Mouse (Mus musculus) embryo, embryonic 10 days (tissue): ENCODE results near the gene Cenpb.

Experiments used
- DNase-seq: peaks from one replicate; pipeline ENCODE4 v3.0.0-alpha.2; 2015; ENCODE audit warnings: low spot score

Cenpb gene

DNA sequence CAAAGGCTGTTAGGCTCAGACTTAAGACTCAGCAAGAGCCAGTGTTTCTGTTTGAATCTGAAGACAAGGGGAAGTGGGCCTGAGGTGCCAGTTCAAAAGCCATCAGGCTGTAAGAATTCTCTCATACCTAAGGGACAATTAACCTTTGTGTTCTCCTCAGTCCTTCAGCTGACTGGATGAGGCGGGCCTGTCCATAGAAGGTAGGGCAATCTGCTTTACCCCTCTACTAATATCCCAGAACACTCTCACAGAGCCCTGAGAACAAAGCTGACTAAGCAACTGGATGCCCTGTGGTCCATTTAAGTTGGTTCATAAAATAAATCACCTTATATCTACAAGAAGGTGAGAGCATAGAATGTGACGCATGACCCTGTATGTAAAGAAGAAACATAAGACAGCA, 13.7 kb downstream of the Cenpb start:
- DNase-seq: no peak

DNA sequence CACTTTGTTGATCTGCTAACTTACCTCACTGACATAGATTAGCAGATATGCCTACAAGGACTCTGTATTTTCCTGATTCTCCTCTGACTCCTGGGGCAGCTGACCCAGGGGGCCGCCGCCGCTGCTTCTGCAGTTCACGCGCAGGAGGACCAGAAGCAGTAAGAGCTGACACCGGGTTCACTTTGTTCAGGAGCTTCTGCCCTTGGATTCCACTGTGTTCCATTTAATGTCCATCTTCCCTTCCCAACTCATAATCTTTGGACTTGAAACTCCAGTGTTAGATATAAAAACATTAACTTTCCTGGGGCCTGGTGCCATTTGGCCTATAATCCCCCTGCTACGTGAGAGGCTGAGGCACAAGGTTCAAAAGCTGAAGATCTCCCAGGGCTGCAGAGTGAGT, 15.9 kb downstream of the Cenpb start:
- no peak for DNase-seq

DNA sequence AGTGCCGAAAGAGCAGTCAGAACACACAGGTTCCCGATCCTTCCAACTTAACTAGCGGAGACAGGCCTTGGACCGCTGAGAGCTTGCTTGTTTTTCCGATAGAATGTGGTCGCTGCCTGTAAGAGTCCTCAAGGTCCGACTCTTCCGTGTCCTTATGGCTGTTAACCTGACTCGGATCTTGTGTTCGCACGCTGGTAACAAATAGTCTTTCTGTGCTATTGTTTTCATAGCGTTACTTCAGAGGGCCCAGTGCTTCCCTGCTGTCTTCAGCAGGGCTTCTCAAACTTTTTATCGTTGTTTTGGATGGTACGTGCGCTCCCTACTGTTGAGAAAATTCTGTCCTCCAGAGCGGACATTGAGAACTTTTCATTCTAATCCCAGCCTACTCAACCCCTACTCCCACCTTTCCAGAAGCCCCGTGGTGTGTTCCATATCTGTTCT, 19.2 kb downstream of the Cenpb start:
- DNase-seq: peak; percentile 51

DNA sequence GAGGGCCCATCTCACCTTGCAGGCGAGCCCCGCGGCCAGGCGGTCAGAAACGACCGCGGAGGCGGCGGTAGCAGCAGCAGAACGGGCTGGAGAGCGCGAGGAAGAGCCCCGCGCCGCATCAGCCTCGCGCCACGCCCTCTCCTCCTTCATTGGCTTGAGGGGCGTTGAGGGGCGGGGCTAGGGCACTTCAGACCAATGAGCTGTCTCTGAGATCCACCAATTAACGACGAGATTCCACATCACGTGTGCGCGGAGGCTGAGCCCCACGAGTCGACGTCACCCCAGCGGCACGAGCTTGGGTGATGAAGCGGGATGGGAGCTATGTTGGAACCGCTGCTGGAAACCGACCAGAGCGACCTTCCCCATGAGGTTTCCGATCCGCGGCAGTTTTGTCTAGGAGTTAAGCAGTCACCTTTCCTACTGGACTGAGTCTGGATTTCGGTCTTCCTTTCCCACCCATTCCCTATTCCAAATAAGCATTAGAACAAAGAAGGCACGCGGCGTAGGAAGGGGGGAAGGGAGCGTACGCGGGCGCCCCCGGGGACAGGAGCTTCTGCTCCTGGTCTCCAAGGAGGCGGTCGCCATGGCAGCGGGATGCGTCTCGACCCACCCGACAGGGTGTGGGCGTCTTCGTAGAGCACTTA, 19.8 kb downstream of the Cenpb start, which contains the start of gene 1700037H04Rik:
1700037H04Rik (minus strand) TSS at position 144 of the 644 bp plus-strand sequence.
- peak; percentile 100 for DNase-seq

DNA sequence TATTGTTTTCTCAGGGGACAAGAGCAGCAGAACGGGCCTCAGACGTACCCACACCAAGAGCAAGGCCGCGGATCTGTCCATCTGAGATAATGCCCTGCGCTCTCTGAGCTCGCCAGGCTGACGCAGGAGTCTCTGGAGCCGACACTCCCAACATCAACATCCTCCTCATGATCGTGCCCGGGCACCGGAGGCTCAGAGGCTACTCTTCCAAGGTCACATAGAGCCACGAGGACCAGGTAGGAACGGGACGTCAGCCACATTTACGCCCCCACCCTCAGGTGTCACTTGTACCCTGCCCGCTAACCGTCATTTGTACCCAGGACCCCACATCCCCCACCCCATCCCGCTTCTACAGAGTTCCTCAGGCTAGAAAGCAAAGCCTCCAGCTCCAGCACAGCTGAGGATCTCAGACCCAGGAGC, 20.4 kb downstream of the Cenpb start:
- peak; percentile 73 for DNase-seq

DNA sequence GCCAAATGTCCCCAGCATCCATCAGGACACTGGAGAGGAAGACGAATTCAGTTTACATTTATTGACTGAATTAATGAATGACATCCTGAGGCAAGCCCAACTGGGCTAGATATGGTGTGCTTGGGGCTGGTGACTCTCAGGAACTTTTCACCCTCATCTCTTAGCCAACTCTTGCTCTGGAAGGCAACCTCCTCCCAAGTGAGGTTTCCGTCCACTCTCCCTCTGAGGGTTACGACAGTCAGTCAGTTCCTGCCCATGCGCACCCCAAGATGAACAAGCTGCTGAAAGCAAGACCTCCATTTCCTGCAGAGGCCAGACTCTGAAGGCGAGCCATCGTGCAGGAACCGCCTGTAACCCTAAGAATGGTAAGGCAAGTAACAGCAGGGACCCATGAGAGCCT, 22.9 kb downstream of the Cenpb start:
- DNase-seq: no peak

DNA sequence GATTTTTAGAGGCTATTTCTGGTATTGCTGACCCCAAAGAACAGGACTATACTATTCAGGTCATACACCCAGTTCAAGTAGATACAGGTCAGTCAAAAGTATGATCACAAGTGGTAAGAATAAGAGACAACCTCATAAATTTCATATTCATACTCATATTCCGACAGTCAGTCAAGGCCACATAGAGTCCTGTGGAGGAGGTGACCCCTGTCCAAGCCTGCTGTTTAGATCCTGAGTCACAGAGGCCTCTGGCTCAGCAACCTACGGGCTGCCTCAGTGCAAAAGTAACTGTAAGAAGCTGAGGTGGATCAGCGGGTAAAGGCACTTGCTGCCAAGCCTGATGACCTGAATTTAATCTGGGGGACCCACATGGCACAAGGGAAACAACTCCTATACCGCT, 25.8 kb downstream of the Cenpb start:
- DNase-seq: no peak

DNA sequence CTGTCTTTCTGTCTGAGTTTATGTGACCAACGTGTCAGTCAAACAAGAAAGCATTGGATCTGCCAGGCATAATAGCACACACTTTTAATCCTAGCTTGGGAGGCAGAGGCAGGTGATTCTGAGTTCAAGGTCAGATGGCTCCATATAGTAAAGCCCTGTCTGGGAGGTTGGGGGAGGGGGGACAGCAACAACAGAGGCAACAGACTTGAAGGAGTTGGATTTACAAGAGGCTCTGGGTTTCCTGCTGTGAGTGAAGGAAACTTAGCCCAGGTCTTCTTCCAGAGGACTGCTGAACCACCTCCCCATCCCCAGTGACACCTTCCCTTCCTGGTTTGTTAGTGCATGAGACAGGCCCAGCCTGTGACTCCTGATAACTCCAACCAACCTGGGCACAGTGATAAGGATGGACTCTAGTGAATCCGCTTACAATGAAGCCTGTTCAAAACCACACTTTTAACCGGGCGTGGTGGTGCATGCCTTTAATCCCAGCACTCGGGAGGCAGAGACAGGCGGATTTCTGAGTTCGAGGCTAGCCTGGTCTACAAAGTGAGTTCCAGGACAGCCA, 27.6 kb downstream of the Cenpb start:
- no peak for DNase-seq

DNA sequence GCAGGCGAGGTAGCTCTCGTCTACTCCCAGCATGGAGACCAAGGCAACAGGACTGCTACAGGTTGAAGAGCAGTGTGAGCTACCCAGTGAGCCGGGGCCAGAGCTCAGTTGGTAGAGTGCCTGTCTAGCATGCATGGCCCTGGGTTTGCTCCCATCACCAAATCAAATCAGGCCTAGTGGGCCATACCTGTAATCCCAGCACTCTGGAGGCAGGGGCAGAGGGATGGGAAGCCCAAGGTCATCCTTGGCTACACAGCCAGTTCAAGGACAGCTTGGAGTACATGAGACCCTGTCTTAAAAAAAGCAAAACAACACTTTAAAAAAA, 30.7 kb downstream of the Cenpb start:
- DNase-seq: no peak

DNA sequence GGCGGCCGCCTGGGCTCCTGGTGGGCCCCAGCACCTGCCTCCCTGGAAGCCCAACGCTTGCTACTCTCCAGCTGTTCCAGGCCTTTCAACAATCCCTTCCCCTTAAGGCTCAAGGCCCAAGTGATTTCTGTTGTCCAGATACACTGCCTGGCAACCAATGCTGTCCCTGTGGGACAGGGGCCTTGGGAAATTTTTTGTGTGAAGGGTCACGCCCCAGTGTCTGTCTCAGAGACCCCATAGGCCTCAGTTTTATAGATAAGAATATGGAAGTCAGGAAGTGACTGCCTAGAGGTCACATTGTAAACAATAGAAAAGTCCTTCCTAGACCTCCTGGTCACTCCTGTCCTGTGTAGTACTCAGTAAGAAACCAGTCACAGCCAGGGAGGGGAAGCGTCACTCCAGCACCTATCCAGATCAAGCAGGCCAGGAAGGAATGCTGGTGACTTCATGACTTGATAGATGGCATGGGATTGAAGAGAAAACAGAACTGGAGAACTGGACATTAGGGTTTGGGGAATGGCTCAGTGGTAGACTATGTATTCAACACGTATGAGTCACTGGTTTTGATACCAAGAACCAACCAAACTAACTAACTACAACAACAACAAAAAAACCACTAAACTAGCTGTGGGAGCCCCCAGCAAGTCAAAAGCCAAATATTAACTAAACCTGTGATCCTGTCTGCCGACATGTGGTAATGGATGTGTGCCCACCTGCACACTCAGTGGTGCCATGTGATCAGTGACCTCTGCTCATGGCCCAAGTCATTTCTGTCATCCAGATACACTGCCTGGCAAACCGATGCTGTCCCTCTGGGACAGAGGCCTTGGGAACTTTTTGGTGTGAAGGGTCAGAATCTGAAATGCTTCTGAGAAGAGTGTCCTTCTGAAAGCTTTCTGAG, 31.3 kb downstream of the Cenpb start:
- DNase-seq: no peak

DNA sequence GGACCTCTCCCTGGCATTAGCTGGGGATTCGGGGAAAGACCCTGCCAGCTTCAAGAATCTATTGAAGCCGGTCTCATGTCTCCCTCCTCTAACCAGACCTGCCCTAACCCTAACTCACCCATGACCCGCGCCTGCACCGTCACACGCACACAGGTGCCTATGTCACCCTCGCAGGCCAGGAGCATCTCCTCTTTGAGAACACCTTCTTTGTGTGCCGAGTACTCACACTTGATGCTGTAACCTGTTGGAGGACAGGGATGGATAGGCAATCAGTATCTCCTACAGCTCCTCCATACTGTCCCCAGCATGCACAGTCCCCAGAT, 32.9 kb downstream of the Cenpb start:
- no peak for DNase-seq

DNA sequence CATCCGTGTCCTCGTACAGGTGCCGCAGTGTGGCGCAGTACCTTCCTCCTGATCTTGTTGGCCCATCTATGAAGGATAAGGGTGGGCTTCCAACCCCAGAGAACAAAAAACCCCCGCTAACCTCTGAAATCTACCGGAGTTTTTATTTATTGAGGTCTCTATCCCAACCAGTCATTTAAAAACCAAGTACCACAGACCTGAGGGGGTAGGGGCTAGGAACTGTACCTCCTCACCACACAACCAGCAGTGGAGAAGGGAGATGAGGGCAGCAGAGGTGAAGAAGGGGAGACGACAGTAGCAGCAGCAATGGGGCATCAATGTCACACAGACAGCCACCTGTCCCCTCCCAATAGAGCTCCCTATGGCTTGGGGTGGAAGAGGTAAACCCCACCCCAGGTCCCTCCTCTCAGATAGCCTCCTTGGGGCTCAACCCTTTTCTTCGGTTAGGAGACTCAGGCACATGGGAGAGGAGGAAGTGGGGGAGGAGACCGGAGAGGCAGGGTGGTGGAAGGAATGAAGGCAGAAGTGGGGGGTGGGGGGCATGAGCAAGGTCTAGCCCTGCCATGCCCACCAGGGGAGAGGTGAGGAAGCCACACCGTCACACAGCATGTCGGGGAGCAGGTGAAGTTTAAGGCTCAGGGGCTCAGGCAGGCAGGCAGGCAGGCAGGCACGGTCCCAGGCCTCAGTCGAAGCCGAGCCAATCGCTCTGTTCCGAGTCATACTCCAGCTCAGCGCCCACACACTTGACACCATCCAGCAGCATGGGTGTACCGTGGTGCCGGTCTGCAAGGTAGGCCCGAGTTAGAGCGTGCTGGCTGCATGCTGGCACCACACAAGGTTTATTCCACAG, 33.4 kb downstream of the Cenpb start:
- no peak for DNase-seq

DNA sequence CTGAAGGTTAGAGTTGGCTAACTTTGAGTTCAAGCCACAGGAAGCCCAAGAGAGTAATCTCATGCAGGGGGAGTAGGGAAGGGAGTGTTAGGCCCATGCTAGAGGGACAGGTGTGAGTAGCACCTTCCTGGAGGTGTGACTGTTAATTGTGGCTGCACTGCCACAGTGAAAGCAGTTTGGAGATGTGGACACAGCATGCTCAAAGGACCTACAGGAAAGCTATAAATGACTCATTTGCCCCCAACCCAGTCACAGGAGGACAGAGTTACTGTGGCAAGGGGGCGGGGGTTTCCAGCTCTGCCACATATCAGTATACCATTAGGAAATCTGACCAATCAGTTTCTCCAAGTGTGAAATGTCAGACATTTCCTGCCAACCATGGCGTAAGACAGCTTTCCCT, 34.3 kb downstream of the Cenpb start:
- no peak for DNase-seq

DNA sequence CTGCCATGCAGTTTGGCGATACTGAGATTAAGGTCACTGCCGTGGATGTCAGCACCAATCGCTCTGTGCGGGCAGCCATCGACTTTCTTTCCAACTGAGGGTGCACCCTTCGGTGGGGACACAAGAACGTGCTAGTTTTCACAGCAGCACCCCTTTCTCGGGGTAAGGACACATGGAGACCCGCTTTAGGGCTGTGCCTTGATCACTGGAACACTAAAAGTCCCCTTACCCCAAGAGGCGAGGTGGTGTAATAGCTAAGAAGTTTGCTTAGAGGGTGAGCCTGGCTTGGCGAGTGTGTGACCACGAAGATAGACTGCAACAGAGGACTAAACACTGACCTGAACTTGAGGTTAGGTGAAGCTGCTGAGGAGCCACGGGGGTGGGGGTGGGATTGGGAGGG, 34.7 kb downstream of the Cenpb start:
- DNase-seq: no peak

DNA sequence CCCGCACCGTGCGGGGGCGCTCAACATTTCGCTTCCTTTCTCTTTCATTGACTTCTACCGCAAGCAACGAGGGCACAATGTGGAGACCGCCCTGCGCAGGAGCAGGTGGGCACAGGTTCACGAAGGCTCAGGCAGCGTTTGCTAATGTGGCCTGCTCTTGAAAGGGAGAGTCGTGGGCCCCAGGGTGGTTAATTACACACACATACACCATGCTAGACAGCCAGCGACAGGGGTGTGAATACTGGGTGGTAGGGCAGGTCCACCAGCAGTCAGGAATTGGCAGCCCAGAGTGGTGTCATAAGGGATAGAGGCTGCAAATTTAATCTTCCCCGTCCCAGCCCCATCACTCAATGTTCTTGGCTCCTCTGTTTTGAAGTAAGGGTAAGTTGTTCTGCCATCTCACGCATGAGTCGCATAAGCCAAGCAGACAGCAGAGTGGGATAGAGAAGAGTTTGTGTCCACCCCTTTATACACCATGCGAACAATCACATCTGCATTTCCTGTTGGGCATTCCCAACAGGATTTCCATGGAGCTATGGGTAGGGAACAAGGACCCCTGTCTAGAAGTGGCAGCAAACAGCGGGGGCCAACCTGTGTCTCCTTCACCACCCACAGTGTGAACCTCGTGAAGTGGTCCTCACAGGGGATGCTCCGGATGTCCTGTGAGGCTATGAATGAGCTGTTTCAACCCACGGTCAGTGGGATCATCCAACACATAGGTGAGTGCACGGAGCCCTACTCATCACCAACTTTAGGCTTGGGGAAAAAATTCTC, 36.7 kb downstream of the Cenpb start:
- no peak for DNase-seq

DNA sequence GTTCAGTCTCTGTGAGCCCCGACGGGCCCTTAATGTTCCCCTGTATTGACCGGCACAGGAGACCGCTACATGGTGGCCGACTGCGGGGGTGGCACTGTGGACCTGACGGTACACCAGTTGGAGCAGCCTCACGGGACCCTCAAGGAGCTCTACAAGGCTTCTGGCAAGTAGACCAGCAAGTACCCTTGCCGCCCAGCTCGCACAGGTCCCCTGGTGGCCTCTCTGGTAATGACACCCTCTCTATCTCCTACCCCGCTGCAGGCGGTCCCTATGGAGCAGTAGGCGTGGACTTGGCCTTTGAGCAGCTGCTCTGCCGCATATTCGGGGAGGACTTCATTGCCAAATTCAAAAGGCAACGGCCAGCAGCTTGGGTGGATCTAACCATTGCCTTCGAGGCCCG, 37.3 kb downstream of the Cenpb start:
- peak; percentile 84 for DNase-seq

DNA sequence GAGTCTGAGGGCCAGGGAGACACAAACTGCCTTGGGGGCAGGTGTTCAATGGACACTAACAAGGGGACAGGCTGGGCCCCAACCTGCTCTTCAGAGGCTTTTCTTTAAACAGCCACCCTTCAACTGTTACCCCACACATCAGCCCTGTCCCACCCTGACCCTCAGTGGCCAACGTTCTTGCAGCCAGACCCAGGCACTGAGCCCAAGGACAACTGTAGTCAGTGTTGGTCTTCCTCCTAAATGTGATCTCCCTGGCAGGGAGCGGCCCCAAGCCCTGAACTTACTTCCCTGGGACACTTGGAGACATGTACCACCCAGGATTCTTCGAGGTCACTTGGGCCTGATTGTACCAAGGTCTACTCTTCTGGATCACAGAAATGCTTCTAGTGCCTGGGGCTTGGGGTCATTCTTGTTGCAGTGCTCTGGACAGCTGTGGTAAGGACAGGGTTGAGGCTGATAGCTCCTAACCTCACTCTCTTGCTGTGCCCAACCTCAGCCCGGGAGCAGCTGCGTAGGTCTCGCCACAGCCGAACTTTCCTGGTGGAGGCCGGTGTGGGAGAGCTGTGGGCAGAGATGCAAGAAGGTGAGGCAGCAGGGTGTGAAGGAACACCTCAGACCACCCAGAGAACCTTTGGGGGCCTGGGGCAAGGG, 38.4 kb downstream of the Cenpb start:
- no peak for DNase-seq

DNA sequence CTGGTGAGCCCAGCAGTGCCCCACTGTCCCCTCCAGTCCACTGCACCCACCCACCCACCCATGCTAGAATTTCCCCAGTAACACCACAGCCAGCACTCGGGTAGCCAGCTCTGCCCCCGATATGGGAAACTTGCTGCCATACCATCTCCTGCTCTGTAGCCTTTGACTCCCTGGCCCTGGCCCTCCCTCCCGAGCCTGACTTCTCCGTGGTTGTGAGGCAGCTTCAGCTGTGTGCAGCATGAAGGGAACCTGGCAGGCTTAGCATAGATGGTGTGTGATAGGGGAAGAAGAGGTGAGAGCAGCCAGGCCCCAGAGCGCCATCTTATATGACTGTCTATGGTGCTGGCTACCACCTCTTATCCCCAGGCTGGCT, 39.3 kb downstream of the Cenpb start:
- DNase-seq: no peak

DNA sequence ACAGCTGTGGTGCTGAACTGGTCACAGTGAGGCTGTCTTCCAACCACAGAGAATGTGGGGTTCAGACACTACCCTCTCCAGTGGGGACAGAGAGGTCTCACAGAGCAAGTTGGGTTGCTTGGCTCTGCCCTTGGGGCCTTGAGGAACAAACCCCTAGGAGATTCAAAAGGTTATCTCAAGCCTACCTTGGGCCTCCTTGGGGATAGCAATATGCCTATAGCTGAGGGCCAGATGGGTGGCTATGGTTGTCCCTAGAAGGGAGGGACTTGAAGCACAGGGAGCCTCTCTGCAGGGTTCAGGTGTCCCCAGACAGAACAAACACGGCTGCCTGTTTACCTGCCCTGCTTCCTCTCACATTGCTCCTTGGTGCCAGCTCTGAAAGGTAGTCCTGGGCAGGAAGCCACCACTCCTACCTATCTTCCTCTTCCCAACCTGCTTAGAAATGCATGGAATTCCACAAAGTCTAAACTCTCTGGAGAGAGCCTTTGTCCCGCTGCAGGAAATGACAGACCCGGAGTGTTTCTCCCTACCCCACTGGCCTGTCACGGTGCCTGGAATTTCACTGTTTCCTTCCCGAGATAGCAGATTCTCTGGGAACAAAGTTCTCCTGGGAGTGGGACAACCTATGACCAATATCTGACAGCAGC, 39.9 kb downstream of the Cenpb start:
- no peak for DNase-seq

DNA sequence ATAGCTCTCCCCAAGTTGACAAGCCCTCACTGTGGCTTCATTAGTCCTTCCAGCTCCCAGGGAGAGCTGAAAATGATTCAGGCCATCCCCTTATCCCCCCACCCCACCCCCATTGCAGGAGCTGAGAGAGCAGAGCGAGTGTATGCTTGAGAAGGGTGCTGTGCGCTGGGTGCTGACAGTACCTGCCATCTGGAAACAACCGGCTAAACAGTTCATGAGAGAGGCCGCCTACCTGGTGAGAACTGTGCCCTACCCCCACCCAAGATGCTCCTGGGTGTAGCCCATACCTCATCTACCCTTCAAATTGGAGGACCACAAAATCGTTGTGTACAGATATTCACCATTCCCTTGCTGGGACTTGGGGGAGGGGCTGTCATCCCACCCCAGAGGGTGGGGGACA, 40.6 kb downstream of the Cenpb start:
- DNase-seq: no peak

DNA sequence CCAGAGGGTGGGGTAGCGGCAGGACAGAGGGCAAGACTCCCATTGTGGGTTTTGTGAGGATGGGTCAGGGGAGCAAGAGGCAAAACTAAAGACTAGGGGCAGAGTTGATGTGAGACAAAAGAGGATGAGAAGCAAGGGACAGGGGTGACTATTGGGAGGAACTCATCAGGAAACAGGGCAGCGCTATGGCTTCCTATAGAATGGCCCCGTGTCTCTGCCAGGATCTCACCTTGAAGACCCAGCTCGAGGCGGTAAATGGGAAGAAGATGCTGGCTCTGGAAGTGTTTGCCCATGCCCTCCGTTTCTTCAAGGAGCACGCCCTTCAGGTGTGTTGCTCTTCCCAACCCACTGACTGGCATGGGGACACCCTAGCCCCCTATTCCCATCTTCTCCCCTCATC, 41.1 kb downstream of the Cenpb start:
- DNase-seq: no peak
